Mouse (Mus musculus) liver, embryonic 11.5 days (tissue): ENCODE data around the gene Ppp1r2. TPM values are rescaled to one million over a fixed set of nuclear protein-coding genes. Genes with fewer than 3 reads are reported as not detected.
A peak's percentile ranks its signal among the peaks of the same experiment; 100 is the strongest.

Experiments used
- ATAC-seq: fragments of 200-750 bp; cut with Nextera tagmentation; replicated peaks from 2 replicates; pipeline ENCODE4 v1.8.0; 2017; ENCODE audit warnings: moderate number of reproducible peaks, mild to moderate bottlenecking, moderate TSS enrichment, moderate library complexity; ENCODE audit not compliant: low FRiP score
- DNase-seq: peaks from one replicate; pipeline ENCODE4 v3.0.0-alpha.2; 2017; ENCODE audit warnings: low spot score
- H3K27ac ChIP-seq: fragments of 300-500 bp; sonication (generic); 2 replicates; pipeline ENCODE4 v1.5.1; 2014; ENCODE audit warnings: mild to moderate bottlenecking, low read depth, low read length, control low read depth
- H3K27me3 ChIP-seq: fragments of 300-500 bp; sonication (generic); replicated peaks from 2 replicates; pipeline ENCODE4 v1.6.1; 2014; ENCODE audit warnings: low read length, mixed read lengths; ENCODE audit not compliant: control insufficient read depth, insufficient read depth
- H3K36me3 ChIP-seq: fragments of 300-500 bp; sonication (generic); 2 replicates; pipeline ENCODE4 v1.6.1; 2014; ENCODE audit warnings: mild to moderate bottlenecking, low read length, moderate library complexity, mixed read lengths; ENCODE audit not compliant: control insufficient read depth, insufficient read depth
- H3K4me1 ChIP-seq: fragments of 300-500 bp; sonication (generic); replicated peaks from 2 replicates; pipeline ENCODE4 v1.6.1; 2014; ENCODE audit warnings: low read length, mixed read lengths; ENCODE audit not compliant: control insufficient read depth, insufficient read depth
- H3K4me2 ChIP-seq: fragments of 300-500 bp; sonication (generic); 2 replicates; pipeline ENCODE4 v1.6.1; 2014; ENCODE audit warnings: mild to moderate bottlenecking, control low read depth, moderate library complexity
- H3K4me3 ChIP-seq: fragments of 300-500 bp; sonication (generic); 2 replicates; pipeline ENCODE4 v1.5.1; 2014; ENCODE audit warnings: low read depth, low read length, control low read depth
- H3K9ac ChIP-seq: fragments of 300-500 bp; sonication (generic); 2 replicates; pipeline ENCODE4 v1.6.1; 2014; ENCODE audit warnings: low read depth, low read length, control low read depth
- H3K9me3 ChIP-seq: fragments of 300-500 bp; sonication (generic); 2 replicates; pipeline ENCODE4 v1.6.1; 2016; ENCODE audit warnings: low read length, inconsistent platforms, mixed read lengths; ENCODE audit not compliant: control insufficient read depth
- WGBS: fragments of 180-500 bp; shearing (Covaris S2); extraction: QIAGEN DNeasy Blood & Tissue Kit; methylation state at CpG from one replicate; pipeline ENCODE4 v1.1.7; 2014; 5-methylcytosine and 5-hydroxymethylcytosine counted together
- polyA plus RNA-seq: library from polyadenylated mRNA; unstranded; fragments of >200 nt; fragmentation: Nextera tagmentation; extraction: Ambion mirVana; gene quantifications from 2 replicates; pipeline ENCODE4 v1.2.1, GENCODE M21; 2014

The Ppp1r2 gene
- polyA plus RNA-seq, 1 experiment from 2014 or later = 69.0 TPM

GRCm38 (mm10) chr16:31249401-31249800 is 25.7 kb downstream of the Ppp1r2 start:
- Histone ChIP-seq H3K4me3 (no peak overlapping the region), H3K9ac (no peak overlapping the region), H3K36me3 (peaks cover 6% of the 10 kb centered on the region; the same call in 1 of the 2 replicates), H3K4me1 (no peaks in the 10 kb centered on the region), H3K9me3 (no peaks in the 10 kb centered on the region), H3K4me2 (no peak overlapping the region), H3K27me3 (no peaks in the 10 kb centered on the region), H3K27ac (no peak overlapping the region)
- ATAC-seq (no peak), DNase-seq (no peak)
- WGBS = 92% methylated on average over 3 of the region's 3 CpGs

- Histone ChIP-seq H3K36me3 (peaks cover 6% of the 10 kb centered on the region; the same call in 1 of the 2 replicates), H3K9ac (no peak overlapping the region), H3K4me1 (no peaks in the 10 kb centered on the region), H3K4me3 (no peak overlapping the region), H3K9me3 (no peaks in the 10 kb centered on the region), H3K27ac (no peak overlapping the region), H3K27me3 (no peaks in the 10 kb centered on the region), H3K4me2 (no peak overlapping the region)
- 89% methylated on average over 13 of the region's 13 CpGs for WGBS
- ATAC-seq (no peak), DNase-seq (no peak)
These were observed 26.4 kb downstream of the Ppp1r2 start for GRCm38 (mm10) chr16:31248717-31249116.

- 68% methylated on average over 7 of the region's 7 CpGs for WGBS
- Histone ChIP-seq H3K4me1 (no peaks in the 10 kb centered on the region), H3K9ac (no peak overlapping the region), H3K4me3 (no peak overlapping the region), H3K36me3 (peaks cover 4% of the 10 kb centered on the region; the same call in 1 of the 2 replicates), H3K27ac (no peak overlapping the region), H3K4me2 (no peak overlapping the region), H3K27me3 (no peaks in the 10 kb centered on the region), H3K9me3 (no peaks in the 10 kb centered on the region)
- no peak for DNase-seq
- no peak for ATAC-seq
These were observed 27.6 kb downstream of the Ppp1r2 start for GRCm38 (mm10) chr16:31247442-31247841.

- WGBS = 83% methylated on average over 3 of the region's 3 CpGs
These were observed 31.0 kb downstream of the Ppp1r2 start for GRCm38 (mm10) chr16:31244053-31244452.

GRCm38 (mm10) chr16:31241433-31241832 is 33.6 kb downstream of the Ppp1r2 start:
- WGBS = 82% methylated on average over 9 of the region's 9 CpGs

More at GRCm38 (mm10) chr16:31244053-31244452, 31.0 kb downstream of the Ppp1r2 start:
- H3K9me3 ChIP-seq = no peaks in the 10 kb centered on the region
- no peak overlapping the region for H3K4me2 ChIP-seq
- H3K4me1 ChIP-seq = no peaks in the 10 kb centered on the region
- H3K4me3 ChIP-seq = no peak overlapping the region
- no peaks in the 10 kb centered on the region for H3K27me3 ChIP-seq
- no peak overlapping the region for H3K9ac ChIP-seq
- ATAC-seq = no peak
- no peaks in the 10 kb centered on the region for H3K36me3 ChIP-seq
- DNase-seq = no peak
- no peak overlapping the region for H3K27ac ChIP-seq

GRCm38 (mm10) chr16:31240569-31240968 is 34.5 kb downstream of the Ppp1r2 start:
- Histone ChIP-seq H3K4me3 (no peak overlapping the region), H3K36me3 (no peaks in the 10 kb centered on the region), H3K4me1 (no peaks in the 10 kb centered on the region), H3K27me3 (no peaks in the 10 kb centered on the region), H3K9ac (no peak overlapping the region), H3K4me2 (no peak overlapping the region), H3K9me3 (no peaks in the 10 kb centered on the region), H3K27ac (no peak overlapping the region)
- DNase-seq (no peak), ATAC-seq (no peak)
- 90% methylated on average over 8 of the region's 8 CpGs for WGBS

More at GRCm38 (mm10) chr16:31241433-31241832, 33.6 kb downstream of the Ppp1r2 start:
- H3K9me3 ChIP-seq = no peaks in the 10 kb centered on the region
- no peak overlapping the region for H3K9ac ChIP-seq
- H3K27me3 ChIP-seq = no peaks in the 10 kb centered on the region
- H3K36me3 ChIP-seq = no peaks in the 10 kb centered on the region
- no peak for DNase-seq
- no peak overlapping the region for H3K4me3 ChIP-seq
- H3K4me2 ChIP-seq = no peak overlapping the region
- no peak overlapping the region for H3K27ac ChIP-seq
- ATAC-seq = no peak
- H3K4me1 ChIP-seq = no peaks in the 10 kb centered on the region

GRCm38 (mm10) chr16:31238281-31238680 is 36.8 kb downstream of the Ppp1r2 start:
- Histone ChIP-seq H3K4me1 (peaks cover 3% of the 10 kb centered on the region), H3K9ac (no peak overlapping the region), H3K27ac (no peak overlapping the region), H3K9me3 (no peaks in the 10 kb centered on the region), H3K4me3 (no peak overlapping the region), H3K36me3 (no peaks in the 10 kb centered on the region), H3K27me3 (no peaks in the 10 kb centered on the region), H3K4me2 (no peak overlapping the region)
- 87% methylated on average over 5 of the region's 5 CpGs for WGBS
- ATAC-seq (no peak), DNase-seq (no peak)

GRCm38 (mm10) chr16:31235457-31236310 is 39.4 kb downstream of the Ppp1r2 start:
- 15% methylated on average over 18 of the region's 18 CpGs for WGBS
- H3K4me2 ChIP-seq = peak overlapping the region; percentile 37
- peaks cover 3% of the 10 kb centered on the region for H3K4me1 ChIP-seq
- ATAC-seq = no peak
- no peak overlapping the region for H3K27ac ChIP-seq
- H3K27me3 ChIP-seq = no peaks in the 10 kb centered on the region
- no peaks in the 10 kb centered on the region for H3K9me3 ChIP-seq
- no peak overlapping the region for H3K9ac ChIP-seq
- H3K36me3 ChIP-seq = no peaks in the 10 kb centered on the region
- DNase-seq = no peak
- no peak overlapping the region for H3K4me3 ChIP-seq
